Mouse (Mus musculus): ENCODE measurements around the gene Mut.

DNA sequence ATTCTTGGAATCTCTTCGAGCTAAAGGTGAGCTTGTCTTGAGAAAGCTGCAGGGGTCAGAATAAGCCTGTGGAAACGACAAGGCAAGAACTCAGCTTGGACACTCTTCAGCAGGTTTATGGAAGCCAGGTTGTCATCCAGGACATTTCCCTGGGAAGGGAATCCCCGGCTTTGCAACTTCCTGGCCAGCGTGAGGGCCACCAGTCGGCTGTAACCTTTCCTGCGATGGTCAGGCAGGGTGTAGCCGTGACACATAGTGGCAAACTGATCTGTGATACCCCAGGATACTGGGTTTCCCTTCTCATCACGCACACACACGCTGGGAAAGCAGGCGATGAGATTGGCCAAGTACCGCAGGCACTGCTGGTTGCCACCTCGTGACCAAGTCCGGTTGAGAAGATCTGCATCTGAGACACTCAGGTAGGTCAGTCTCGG is 29.7 kb upstream of the Mut start:
- no peak for TF ChIP-seq CTCF (IDR thresholded peaks at IDR 0.05; ENCODE audit: extremely low read depth, insufficient read depth, low read length)
- no peak for TF ChIP-seq POLR2A (IDR thresholded peaks at IDR 0.05; ENCODE audit: extremely low read depth, insufficient read depth, low read length)

Measured in cortical plate, adult 2 months (tissue).